Mouse (Mus musculus) T-helper 17 cell (primary cell): ENCODE results near the gene Ugt2b5.
"Not testable (repeated sequence)": the region's sequence is repeated elsewhere in the genome, so short reads cannot be mapped to it uniquely, and the experiment has no call there.

Source experiments
- in situ Hi-C, 2 experiments: fragments of 300-600 bp; cut with MboI, MseI; formaldehyde crosslinking; loops; 1 replicate in 1 of 2; 2 replicates in 1 of 2; pipeline ENCODE4 v1.15.1; 2025; ENCODE audit warnings: high pct_unique_total_duplicates in 2 of 2

Gene Ugt2b5

GRCm38 (mm10) chr5:87140196-87140595 lies at the start of gene Ugt2b5:
Gene Ugt2b5 (minus strand): TSS chr5:87140318.
- in situ Hi-C loops: not testable (repeated sequence)

GRCm38 (mm10) chr5:87175780-87176179 lies 35.7 kb upstream of the Ugt2b5 start:
- in situ Hi-C loops: not testable (repeated sequence)

GRCm38 (mm10) chr5:87174671-87175070 lies 34.6 kb upstream of the Ugt2b5 start:
- in situ Hi-C loops: no loop called here

GRCm38 (mm10) chr5:87147741-87148454 lies 7.8 kb upstream of the Ugt2b5 start:
- in situ Hi-C loops: no loop called here

- in situ Hi-C loops: no loop called here
Measured at GRCm38 (mm10) chr5:87142865-87143456, 2.8 kb upstream of the Ugt2b5 start.

- in situ Hi-C loops: not testable (repeated sequence)
Measured at GRCm38 (mm10) chr5:87103697-87104096, 36.4 kb downstream of the Ugt2b5 start.

GRCm38 (mm10) chr5:87092346-87093027 lies 47.6 kb downstream of the Ugt2b5 start, which contains the start of gene Ugt2b36:
Gene Ugt2b36 (minus strand): TSS chr5:87092555.
- in situ Hi-C loops: no loop called here

GRCm38 (mm10) chr5:87091111-87091510 lies 49.0 kb downstream of the Ugt2b5 start:
- in situ Hi-C loops: no loop called here

- in situ Hi-C loops: no loop called here
Measured at GRCm38 (mm10) chr5:87089264-87089663, 50.9 kb downstream of the Ugt2b5 start.

- in situ Hi-C loops: no loop called here
Measured at GRCm38 (mm10) chr5:87086269-87086668, 53.8 kb downstream of the Ugt2b5 start.
